Mouse (Mus musculus) ES-E14 (cell line): ENCODE results near the gene Fam19a5.

ENCODE experiments used
- HCFC1 ChIP-seq: IDR thresholded peaks from 2 replicates; pipeline ENCODE4 v1.6.1; 2012; ENCODE audit warnings: low read length, inconsistent platforms, borderline replicate concordance; ENCODE audit not compliant: insufficient read depth
- MAFK ChIP-seq: IDR thresholded peaks from 2 replicates; pipeline ENCODE4 v1.6.1; 2014; ENCODE audit warnings: mild to moderate bottlenecking, low read depth, low read length, inconsistent platforms; ENCODE audit not compliant: insufficient read depth
- ZC3H11A ChIP-seq: IDR thresholded peaks from 2 replicates; pipeline ENCODE4 v1.6.1; 2012; ENCODE audit warnings: low read depth, mild to moderate bottlenecking, inconsistent platforms, low read length, borderline replicate concordance
- ZNF384 ChIP-seq: IDR thresholded peaks from 2 replicates; pipeline ENCODE4 v1.6.1; 2012; ENCODE audit warnings: low read depth, low read length, inconsistent platforms

DNA sequence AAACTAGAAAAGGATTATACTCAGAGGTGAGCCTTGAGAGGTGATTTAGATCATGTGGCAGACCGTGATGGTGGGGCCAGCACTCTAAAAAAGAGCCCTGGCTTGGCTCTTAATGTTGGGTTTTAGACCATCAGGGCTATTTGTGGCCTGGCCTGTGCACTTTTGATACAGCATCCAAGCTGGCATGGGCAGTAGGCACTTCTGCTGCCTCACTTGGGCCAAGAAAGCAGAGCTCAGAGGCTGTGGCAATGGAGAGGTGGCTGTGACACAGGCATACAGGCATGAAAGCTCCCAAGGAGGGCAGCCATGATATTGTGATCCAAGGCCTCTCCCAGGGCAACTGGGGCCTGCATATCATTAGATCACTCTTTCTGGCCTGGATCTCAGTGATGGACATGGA is 65.1 kb downstream of the Fam19a5 start:
- TF ChIP-seq ZC3H11A (no peak), ZNF384 (no peak), MAFK (no peak), HCFC1 (no peak)
